Mouse (Mus musculus): ENCODE data around the gene Serpina9.

GRCm38 (mm10) chr12:103992945-103993344, 20.6 kb downstream of the Serpina9 start:
- TF ChIP-seq POLR2A (IDR thresholded peaks at IDR 0.05; ENCODE audit: borderline replicate concordance, extremely low read depth, insufficient read depth, insufficient read length, poor library complexity, severe bottlenecking) (no peak), CTCF (IDR thresholded peaks at IDR 0.05; ENCODE audit: borderline replicate concordance, extremely low read depth, insufficient read depth, insufficient read length) (no peak)

Measured in brain, embryonic 14.5 days (tissue).